Mouse (Mus musculus): ENCODE results near the gene Olfr591.
"Not testable (repeated sequence)": the region's sequence is repeated elsewhere in the genome, so short reads cannot be mapped to it uniquely, and the experiment has no call there.

GRCm38 (mm10) chr7:103184503-103184902, 6.4 kb upstream of the Olfr591 start, which contains the start of gene Olfr592:
- not testable (repeated sequence) for TF ChIP-seq CTCF (conservative IDR thresholded peaks at IDR 0.05 in 1 of 2, IDR thresholded peaks at IDR 0.05 in 1 of 2; ENCODE audit: low read depth in 2 of 2, low read length in 2 of 2); ELF1 (IDR thresholded peaks at IDR 0.05; ENCODE audit: low read depth, low read length); SIN3A (IDR thresholded peaks at IDR 0.05; ENCODE audit: low read length); EP300 (IDR thresholded peaks at IDR 0.05; ENCODE audit: low read length); ZNF384 (IDR thresholded peaks at IDR 0.05; ENCODE audit: low read depth, low read length); E2F4 (IDR thresholded peaks at IDR 0.05; ENCODE audit: insufficient replicate concordance, low read depth, low read length); MEF2A (IDR thresholded peaks at IDR 0.05; ENCODE audit: borderline replicate concordance, low read depth, low read length); PAX5 (IDR thresholded peaks at IDR 0.05; ENCODE audit: low read length); KAT2A (IDR thresholded peaks at IDR 0.05; ENCODE audit: insufficient replicate concordance, low read length); USF1 (IDR thresholded peaks at IDR 0.05; ENCODE audit: low read depth, low read length); SMC3 (IDR thresholded peaks at IDR 0.05; ENCODE audit: low read depth, low read length)
